Mouse (Mus musculus) natural killer cell, adult 2 months (primary cell): ENCODE measurements around the gene Csf2rb2.
"Not testable (repeated sequence)": the region's sequence is repeated elsewhere in the genome, so short reads cannot be mapped to it uniquely, and the experiment has no call there.

Experiments used
- DNase-seq, 2 experiments: peaks; one replicate each; pipeline ENCODE4 v3.0.0; 2022; ENCODE audit warnings: low spot score in 2 of 2

The Csf2rb2 gene

DNA sequence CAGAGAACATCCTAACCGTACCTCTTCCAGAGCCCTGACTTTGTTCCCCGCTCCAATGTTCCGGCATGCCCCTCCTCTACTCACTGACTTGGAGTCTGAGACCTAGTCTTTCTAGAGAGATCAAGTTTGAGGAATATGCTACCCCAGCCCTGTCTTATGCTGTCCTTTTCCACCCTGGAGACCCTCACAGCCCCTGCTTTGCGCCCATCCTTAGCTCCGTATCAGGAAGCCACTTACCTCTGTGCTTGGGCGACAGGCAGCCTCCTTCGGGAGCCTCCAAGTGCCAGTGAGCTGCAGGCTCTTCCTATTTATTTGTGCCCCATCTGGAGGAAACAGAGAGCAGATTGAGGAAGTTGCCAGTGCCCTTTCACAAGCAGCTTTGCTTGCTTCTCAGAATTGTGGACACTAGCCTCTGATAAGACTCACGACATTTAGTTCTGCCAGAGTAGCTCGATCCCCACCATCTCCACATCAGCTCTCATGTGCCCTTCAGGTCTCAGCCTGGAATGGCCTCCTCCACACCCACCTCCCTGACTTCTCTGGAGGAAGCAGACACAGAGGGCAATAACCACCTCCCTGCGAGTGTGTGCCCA, at the start of gene Csf2rb2:
Gene Csf2rb2, minus strand, starts transcription at position 381 of the 593 bp plus-strand sequence.
- DNase-seq, result no peak

DNA sequence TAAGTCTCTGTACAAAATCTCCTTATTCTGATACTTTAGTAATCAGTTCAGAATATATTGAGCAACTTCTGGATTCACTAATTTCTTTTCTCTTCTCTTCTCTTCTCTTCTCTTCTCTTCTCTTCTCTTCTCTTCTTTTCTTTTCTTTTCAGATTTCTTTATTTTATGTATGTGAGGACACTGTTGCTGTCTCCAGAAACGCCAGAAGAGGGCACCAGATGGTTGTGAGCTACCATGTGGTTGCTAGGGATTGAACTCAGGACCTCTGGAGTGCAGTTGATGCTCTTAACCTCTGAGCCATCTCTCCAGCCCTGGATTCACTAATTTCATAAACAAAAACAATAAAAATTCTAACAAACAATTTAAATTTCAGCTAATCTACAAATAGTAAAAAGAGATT, 49.4 kb upstream of the Csf2rb2 start:
- DNase-seq, result peak in 1 of 2 experiments; percentile 22

DNA sequence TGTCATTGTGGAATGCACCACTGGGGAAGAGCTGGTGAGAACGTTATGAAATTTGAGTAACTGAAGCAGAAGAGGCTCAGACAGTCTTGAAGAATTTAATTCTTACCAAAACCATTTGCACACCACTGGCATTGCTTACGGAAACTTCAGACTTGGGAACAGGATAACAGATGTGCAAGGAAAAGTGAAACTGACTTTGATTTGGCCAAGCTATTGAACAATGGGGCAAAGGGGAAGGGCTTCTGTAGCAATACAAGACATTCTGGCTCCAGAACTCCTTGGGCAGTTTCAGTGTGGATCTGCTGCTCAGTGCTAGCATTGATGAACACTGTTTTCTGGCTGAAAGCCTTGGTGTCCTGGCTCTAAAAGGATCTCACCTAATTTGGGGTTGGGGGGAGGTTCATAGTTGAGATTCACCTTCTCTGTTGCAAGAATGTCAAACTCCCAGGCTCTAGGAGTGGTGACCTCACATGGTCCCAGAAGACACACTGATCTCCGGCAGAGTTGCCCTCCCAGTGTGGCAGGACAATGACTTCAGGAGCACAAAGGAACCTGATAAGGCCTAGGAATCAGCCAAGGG, 46.2 kb upstream of the Csf2rb2 start:
- DNase-seq, result no peak

DNA sequence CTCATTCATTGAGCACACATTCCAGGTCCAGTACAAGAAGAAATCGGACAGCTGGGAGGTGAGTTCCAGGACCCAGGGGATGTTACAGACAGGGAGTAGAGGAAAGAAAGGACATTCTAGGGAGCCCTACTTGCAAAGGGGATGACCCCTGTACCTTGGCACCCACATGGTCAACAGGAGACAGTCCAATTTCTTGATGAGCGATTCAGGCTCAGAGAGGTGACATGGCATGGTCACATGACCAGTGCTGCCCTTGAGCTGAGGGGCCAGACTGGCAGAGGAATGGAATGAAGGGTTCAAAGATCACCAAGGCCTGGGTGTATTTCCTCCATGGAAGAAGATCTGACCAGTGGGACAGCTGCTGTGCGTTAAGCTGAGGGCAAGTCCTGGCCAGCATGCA, 39.0 kb upstream of the Csf2rb2 start:
- no peak for DNase-seq

DNA sequence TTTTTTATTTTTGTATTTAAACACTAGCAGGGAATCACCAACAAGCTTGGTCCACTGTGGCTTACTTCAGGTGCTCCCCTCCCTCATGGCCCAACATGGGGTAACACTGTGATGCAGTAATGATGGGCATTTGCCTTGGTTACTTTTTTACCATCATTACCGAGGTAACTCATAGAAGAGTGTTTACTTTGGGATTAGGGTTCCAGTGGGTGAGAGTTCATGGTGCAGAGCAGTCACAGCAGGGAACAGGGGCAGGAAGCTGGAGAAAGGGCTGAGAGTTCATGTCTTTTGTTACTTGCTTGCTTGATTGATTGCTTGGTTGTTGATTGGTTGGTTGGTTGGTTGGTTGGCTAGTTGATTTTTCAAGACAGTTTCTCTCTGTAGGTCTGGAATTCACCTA, 38.2 kb upstream of the Csf2rb2 start:
- no peak for DNase-seq

DNA sequence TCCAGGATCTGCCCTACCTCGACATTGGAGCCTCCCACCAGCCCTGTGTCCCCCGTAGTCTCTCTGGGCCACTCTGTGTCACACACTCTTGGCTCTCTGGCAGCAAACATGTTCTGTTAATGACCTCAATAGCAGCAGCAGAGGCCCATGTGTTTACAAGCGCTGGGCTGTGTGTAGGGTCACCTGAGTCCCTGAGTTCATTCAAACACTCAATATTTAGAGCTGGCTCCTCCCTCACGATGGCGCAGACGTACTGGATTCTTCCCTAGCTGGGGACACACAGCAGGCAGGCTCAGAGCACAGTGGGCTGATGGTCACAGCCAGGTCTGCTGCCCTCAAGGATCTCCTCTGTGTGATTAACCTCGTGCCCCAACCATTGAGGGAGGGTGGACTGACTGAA, 35.4 kb upstream of the Csf2rb2 start:
- DNase-seq, result not testable (repeated sequence)

DNA sequence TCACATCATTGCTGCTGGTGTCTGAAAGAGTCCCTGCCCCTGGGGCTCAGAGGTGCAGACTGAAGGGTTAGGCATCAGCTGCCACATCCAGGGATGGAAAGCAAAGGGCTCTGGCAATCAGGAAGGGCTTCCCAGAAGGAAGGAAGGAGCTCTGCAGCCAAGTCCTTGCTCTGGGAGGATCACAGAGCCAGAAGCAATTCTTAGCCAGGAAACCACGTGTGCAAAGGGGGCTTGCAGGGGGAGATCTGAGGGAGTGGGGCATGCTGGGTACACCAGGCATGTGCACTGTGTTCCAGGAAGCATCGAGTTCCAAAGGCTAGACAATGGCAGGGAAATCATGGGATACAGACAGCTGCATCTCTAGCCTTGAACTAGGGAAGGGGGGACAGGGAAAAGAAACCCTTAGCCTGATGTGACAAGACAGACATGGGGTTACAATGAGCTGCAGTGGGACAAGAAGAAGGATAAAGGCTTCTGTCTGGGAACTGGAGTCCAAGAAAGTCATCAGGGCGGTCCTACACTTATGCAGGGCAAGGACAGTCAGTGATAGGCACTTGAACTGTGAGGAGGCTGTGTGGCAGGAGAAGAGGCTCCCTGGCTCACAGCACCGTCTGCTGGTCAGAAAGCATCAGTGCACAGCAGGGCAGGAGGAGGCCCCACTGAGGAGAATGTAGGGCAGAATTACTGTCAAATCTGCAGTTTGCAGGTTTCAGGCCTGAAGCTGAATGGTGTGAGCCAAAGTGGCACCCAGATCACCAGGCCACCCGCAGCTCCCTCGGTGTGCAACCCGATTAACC, 34.3 kb upstream of the Csf2rb2 start:
- DNase-seq, result peak in 1 of 2 experiments; percentile 43

DNA sequence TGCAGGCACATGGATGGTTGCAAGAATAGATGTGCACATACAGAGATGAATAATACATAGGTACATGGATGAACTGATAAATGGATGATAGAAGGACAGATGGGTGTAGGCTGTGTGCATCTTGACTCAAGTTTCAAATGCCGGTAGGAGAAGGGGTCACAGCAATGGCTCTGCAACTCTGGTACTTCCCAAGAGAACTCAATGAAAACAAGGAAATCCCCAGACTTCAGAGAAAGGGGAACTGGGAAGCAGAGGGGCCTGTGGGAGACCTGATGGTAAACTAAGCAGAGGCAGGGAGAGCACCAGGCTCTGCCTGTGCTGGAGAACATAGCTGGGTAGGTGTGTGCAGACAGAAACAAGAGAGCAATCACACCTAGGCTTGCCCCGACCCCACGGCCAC, 28.9 kb upstream of the Csf2rb2 start:
- DNase-seq, result no peak

DNA sequence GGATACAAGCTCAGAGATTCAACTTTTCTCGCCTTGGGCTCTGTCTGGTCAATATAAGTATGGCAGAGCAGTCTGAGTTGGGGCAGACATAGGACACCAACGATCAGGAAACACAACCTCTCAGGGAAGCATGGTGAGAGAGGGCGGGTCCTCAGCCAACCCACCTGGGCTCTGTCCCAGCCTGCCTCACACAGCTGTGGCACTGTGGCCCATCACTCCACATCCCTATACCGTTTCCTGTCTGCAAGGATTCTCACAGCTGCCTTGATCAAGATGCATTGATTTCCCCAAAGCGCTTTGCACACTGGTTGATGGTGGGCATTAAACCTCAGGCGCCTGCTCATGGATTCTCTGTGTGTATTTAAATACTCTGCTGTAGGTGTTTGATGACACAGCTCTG, 27.5 kb upstream of the Csf2rb2 start:
- no peak for DNase-seq

DNA sequence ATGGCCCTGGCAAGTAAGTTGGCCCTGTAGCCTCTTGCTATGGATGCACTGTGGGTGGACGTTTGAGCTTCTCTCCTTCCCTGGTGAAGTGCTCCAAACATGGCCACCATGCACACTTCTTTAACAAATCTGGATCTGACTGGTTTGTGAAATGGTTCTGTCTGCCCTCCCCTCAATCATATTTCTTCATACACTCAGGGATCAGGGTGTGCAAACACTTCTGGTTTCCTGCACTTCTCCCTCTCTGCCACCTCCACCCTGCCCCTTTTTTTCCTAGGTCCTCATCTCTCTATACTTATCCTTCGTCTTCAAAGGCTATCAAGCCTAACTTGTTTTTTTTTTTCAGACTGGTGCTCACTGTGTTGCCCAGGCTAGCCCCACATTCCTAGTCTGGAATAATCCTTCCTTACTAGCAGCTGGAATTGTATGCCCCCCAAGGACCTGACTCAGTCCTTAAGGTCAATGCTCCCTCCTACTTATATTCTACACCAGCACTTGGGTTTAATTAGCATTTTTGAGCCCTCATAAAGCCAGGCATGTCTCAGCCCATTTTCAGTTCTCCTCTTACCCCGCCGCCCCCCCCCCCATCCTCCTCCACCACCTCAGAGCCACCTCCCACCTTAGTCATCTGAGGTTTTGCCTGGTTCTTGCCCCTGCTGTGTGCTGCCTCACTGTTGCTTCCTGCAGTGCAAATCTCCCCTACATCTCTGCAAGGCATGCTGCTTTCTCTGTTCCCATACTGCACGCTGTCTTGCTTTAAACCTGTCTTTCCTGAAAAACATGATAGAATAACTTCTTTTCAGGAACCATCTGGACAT, 26.2 kb upstream of the Csf2rb2 start:
- DNase-seq, result no peak

DNA sequence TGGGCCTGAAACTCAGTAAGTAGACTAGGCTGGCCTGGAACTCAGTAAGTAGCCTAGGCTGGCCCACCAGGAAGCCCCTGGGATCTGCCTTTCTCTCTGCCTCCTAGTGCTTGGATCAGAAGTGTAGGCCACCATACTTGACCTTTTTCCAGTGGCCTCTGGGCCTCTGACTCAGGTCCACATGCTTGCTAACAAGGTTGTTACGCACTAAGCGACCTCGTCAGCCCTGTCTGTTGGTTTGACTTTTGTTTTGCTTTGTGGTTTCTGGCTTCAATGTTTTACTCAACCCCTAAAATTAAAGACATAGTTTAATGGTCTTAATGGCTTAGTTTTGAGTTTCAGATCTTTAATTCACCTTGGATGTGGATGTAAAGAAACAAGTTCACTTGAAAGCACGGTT, 25.2 kb upstream of the Csf2rb2 start:
- DNase-seq, result no peak

DNA sequence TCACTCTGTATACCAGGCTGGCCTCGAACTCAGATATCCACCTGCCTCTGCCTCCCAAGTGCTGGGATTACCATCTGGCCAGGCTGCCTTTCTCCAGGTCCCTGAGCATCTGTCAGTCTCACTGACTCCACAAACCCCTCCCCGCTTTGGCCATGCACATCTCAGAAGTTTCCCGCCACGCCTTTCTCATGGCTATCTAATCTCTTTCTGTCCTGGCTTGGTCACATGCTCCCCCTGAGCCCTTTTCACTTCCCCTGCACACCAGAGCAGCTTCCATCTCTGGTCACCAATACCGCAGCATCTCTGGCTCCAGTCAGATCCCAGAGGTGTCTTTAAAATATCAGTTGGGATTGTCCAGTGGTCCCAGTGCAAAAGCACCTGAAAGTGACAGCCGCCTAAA, 24.5 kb upstream of the Csf2rb2 start:
- DNase-seq, result not testable (repeated sequence)

DNA sequence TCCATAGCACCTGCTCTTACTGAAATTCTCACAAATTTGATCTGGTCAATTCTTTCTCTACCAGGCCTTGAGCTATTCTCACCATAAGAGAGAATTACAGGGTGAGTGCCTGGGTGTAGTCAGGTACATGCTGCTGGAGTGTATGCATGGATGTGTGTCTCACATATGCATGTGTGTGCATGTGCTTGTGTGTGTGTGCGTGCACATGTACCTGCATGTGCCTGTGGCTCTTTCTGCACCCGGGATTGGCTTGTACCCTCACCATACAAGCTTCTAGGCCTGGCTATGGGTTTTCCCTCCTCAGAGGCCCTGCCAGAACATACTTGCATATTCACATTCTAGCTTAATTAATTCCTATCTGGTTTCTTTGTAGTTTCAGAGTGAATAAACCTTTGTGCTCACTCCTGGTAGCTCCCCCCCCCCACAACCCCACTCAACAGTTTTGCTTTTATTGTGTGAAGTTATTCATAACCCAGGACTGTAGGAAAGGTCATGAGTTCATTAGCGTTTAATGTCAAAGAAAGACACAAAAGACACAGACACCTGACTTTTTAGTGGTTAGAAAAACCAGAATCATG, 23.1 kb upstream of the Csf2rb2 start:
- no peak for DNase-seq

DNA sequence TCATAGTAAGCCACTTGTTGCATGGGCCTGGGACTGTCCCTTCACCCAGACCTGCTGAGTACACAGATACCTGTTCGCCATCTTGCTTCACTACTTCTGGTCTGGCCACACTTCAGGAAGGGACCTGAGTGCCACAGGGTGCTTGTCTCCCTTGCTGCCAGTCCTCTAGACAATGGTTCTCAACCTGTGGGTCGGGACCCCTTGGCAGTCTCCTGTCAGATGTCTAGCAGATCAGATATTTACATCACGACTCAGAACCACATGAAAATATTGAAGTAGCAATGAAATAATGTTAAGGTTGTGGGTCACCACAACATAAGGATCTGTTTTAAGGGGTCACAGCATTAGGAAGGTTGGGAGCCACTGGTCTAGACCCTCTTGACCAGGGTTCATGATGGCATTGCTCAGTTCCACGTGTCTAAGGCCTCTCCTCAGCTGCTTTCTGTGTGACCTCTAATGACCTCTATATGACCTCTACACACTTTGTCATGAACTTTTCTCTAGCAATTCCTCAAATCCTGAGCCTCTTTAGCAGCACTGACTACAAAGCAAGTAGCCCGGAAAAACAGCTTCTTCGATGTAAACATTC, 22.3 kb upstream of the Csf2rb2 start:
- not testable (repeated sequence) for DNase-seq

DNA sequence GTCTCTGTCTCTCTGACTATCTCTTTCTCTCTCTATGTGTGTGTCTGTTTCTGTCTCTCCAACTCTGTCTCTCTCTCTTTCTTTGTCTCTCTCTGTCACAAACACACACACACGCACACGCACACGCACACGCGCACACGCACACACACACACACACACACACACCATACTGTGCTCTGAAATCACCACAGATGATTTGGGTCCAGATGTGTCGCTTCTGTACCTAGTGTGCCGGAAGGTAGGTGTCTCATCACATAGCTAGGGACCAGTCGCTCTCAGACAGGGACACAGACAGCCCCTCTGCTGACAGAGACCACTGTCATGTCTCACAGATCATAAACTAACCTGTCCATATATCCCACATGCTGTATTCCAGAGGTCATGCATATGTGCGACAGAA, 21.2 kb upstream of the Csf2rb2 start:
- no peak for DNase-seq

DNA sequence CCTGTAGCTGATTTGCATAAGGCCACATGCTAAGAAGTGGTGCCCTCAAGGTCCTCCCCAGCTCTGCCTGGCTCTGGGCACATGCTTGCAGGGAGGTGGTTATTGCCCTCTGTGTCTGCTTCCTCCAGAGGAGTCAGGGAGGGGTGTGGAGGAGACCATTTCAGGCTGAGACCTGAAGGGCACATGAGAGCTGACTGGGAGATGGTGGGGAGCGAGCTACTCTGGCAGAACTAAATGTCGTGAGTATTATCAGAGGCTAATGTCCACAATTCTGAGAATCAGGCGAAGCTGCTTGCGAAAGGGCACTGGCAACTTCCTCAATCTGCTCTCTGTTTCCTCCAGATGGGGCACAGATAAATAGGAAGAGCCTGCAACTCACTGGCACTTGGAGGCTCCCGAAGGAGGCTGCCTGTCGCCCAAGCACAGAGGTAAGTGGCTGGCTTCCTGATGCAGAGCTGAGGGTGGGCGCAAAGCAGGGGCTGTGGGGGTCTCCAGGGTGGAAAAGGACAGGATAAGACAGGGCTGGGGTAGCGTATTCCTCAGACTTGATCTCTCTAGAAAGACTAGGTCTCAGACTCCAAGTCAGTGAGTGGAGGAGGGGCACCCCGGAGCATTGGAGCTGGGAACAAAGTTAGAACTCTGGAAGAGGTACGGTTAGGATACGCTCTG, 20.3 kb upstream of the Csf2rb2 start, which contains the start of gene Csf2rb:
Gene Csf2rb, plus strand, starts transcription at position 82 of the 669 bp plus-strand sequence.
- peak in 1 of 2 experiments; percentile 30 for DNase-seq

DNA sequence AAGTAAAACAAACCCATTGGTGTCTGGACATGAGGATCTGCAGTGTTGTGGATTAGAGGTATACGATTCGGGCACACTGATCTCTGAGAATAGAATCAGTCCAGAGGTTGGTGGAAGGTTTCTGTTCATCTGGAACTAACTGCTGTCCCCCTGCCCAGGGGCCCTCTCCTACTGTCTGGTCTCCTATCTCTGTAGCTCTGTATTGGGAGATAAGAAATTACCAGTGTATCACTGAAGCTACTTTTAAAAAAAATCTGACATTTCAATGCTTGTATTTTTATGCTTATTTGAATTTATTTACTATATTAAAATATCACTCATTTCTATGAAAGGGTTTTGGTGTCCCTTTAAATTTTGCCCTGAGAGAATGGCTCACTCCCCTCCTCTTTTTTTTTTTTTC, 18.8 kb upstream of the Csf2rb2 start:
- DNase-seq, result no peak

DNA sequence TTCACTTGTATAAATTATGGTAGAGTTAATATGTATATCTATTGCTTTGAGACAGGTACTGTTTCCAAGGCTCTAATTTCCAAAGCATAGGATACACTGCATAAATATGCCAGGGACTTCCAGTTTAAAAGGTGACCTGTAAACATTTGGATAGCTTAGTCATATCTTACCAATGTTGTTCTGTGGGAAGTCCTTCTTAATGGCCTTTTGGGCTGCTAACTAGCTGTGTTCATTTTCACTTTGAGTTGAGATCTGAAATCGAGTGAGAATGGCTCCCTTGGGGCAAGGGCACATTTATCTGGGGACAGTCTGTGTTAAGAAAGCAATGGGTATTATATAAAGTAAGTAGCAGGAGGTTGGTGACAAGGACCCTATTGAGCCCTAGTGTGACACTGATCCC, 17.8 kb upstream of the Csf2rb2 start:
- no peak for DNase-seq

DNA sequence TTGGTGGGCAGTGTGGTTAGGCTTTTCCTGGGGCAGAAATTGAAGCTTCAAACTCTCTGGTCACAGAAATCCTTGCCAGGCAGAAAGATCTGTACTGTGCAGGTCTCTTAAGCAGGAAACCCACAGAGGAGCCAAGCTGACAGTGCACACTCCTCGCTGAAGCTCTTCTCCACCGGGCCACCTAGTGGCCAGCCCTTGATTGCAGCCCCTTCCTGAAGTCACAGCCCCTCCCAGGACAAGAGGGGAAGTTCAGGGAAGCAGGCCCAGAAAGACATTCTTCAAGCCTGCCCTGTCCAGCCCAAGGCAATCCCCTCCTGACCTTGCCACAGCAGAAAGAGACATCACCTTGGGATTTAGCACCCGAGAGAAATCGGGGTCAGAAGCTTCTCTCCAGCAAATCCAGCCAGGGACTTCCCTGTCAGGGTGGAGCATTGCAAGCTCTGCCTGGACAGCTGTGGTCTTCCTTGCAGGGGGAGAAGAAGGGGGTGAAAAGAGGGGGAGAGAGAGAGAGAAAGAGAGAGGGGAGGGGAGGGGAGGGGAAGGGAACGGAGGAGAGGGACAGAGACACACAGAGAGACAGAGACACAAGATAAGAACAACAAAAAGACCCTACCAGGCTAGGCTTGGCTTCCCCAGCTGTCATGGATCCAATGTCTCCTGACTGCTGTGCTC, 15.4 kb upstream of the Csf2rb2 start:
- peak in 1 of 2 experiments; percentile 30 for DNase-seq
